7 mouse cellular contexts compared by ENCODE assay signal in genomic region chr13:53099771-53100682, GRCm38 (mm10).
DNase-seq lines count a peak whose midpoint lies in the region; ATAC-seq and TF ChIP-seq lines count a peak whose summit lies in the region.

No protein-coding gene starts in this region.

- H3K27ac ChIP-seq in hindbrain, embryonic 11.5 days (ENCODE audit: low read depth, low read length), result no peak overlapping the region
- H3K27ac ChIP-seq in hindbrain, embryonic 10.5 days, result no peak overlapping the region

- no peak for ATAC-seq in hindbrain, embryonic 11.5 days (ENCODE audit: low FRiP score)
- ATAC-seq in erythroid progenitor cell, adult 5-6 weeks (replicated peaks; ENCODE audit: low FRiP score, poor library complexity, severe bottlenecking), result no peak

- no peak overlapping the region for H3K9ac ChIP-seq in hindbrain, embryonic 11.5 days (ENCODE audit: low read depth, low read length)

- DNase-seq in hindbrain, embryonic 11.5 days (ENCODE audit: low spot score), result peak; percentile 34
- DNase-seq in hindbrain, embryonic 10.5 days (ENCODE audit: low spot score), result no peak
- peak; percentile 65 for DNase-seq in adrenal gland, postnatal 14 days
- peak; percentile 30 for DNase-seq in induced T-regulatory cell, adult 2 months (ENCODE audit: low read depth)
- no peak for DNase-seq in kidney, adult 11 months

- no peaks in the 10 kb centered on the region for H3K36me3 ChIP-seq in hindbrain, embryonic 11.5 days (ENCODE audit: control insufficient read depth, insufficient read depth, low read length)
- H3K36me3 ChIP-seq in hindbrain, embryonic 10.5 days, result no peaks in the 10 kb centered on the region
- H3K36me3 ChIP-seq in E14TG2a.4 (ENCODE audit: insufficient read depth, low read length), result no peaks in the 10 kb centered on the region

- no peaks in the 10 kb centered on the region for H3K27me3 ChIP-seq in hindbrain, embryonic 11.5 days (ENCODE audit: control insufficient read depth, insufficient read depth, low read length)
- peaks cover 4% of the 10 kb centered on the region; the same call in 1 of the 2 replicates for H3K27me3 ChIP-seq in hindbrain, embryonic 10.5 days (ENCODE audit: insufficient read depth, poor library complexity, severe bottlenecking)
- H3K27me3 ChIP-seq in E14TG2a.4 (ENCODE audit: insufficient read depth, low read length), result peaks cover 4% of the 10 kb centered on the region; the same call in 1 of the 2 replicates

- H3K4me2 ChIP-seq in hindbrain, embryonic 11.5 days (replicated peaks; ENCODE audit: low read depth, low read length), result no peak overlapping the region

- no peak overlapping the region for H3K4me3 ChIP-seq in hindbrain, embryonic 11.5 days (ENCODE audit: low read depth, low read length)
- no peak overlapping the region for H3K4me3 ChIP-seq in hindbrain, embryonic 10.5 days
- H3K4me3 ChIP-seq in E14TG2a.4 (replicated peaks; ENCODE audit: low read length), result no peak overlapping the region

- 55% methylated on average over 17 of the region's 17 CpGs for WGBS in hindbrain, embryonic 11.5 days
- whole genome bisulfite sequencing in hindbrain, embryonic 10.5 days, result 66% methylated on average over 17 of the region's 17 CpGs

- H3K9me3 ChIP-seq in hindbrain, embryonic 11.5 days (ENCODE audit: control insufficient read depth, low read length), result no peaks in the 10 kb centered on the region
- H3K9me3 ChIP-seq in hindbrain, embryonic 10.5 days, result no peaks in the 10 kb centered on the region
- peaks cover 4% of the 10 kb centered on the region; the same call in 1 of the 2 replicates for H3K9me3 ChIP-seq in E14TG2a.4 (ENCODE audit: low read length)

- H3K4me1 ChIP-seq in hindbrain, embryonic 11.5 days (replicated peaks; ENCODE audit: control insufficient read depth, insufficient read depth, low read length), result no peaks in the 10 kb centered on the region
- 0 out of 2 replicates have a peak, but pooled peaks cover 5% of the 10 kb centered on the region for H3K4me1 ChIP-seq in hindbrain, embryonic 10.5 days (replicated peaks)
- H3K4me1 ChIP-seq in E14TG2a.4 (replicated peaks; ENCODE audit: low read depth, low read length), result peaks cover 15% of the 10 kb centered on the region

- TF ChIP-seq CTCF in E14TG2a.4 (conservative IDR thresholded peaks at IDR 0.05; ENCODE audit: low read length), result peak; percentile 12; the same call in 1 of the 2 replicates

Comparison
In these comparisons a context has a peak if more than half of its experiments do, and no peak if none do; other contexts are left out.
1. DNase-seq: peak in hindbrain, embryonic 11.5 days (single experiment), adrenal gland, postnatal 14 days (single experiment) and induced T-regulatory cell, adult 2 months (single experiment); none in hindbrain, embryonic 10.5 days (single experiment) and kidney, adult 11 months (single experiment).